Mouse (Mus musculus): ENCODE results near the gene Gm17631. TPM values are rescaled to one million over a fixed set of nuclear protein-coding genes. Genes with fewer than 3 reads are reported as not detected.

The Gm17631 gene
- polyA plus RNA-seq (2015; fragmentation: Nextera tagmentation; extraction: Ambion mirVana), result not detected in 2 replicates

DNA sequence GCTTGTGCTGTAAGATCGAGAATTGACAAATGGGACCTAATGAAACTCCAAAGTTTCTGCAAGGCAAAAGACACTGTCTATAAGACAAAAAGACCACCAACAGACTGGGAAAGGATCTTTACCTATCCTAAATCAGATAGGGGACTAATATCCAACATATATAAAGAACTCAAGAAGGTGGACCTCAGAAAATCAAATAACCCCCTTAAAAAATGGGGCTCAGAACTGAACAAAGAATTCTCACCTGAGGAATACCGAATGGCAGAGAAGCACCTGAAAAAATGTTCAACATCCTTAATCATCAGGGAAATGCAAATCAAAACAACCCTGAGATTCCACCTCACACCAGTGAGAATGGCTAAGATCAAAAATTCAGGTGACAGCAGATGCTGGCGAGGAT, at the start of gene Gm17631:
Gene Gm17631, plus strand, starts transcription at position 301 of the 400 bp plus-strand sequence.

DNA sequence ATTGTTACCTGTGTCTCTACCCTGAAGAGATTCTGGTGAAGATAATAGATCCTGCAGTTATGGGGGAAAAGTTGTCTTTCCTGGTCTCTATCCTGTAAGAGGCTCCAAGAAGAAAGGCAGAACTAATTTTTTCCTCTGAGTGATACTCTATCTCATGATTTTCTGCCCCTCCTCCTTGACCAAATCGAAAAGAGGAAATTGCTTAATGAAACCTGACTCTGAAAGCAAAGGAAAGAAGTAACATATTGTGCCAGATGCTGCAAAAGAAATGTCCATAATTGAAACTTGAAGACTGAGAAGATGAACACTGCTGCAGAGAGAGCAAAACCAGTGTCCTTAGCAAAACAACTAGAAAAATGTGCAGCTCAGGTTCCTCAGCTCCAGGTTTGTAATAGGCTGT, 14.1 kb downstream of the Gm17631 start, which contains the start of gene Klra17:
Gene Klra17, minus strand, starts transcription at position 124 of the 400 bp plus-strand sequence.

Other genes with a start within 250 kb of the Gm17631 start
- 3.0 and 6.1 TPM in 2 replicates for gene Klrk1, start 238.8 kb upstream of the Gm17631 start, polyA plus RNA-seq (2015; fragmentation: Nextera tagmentation; extraction: Ambion mirVana)
- gene Klrc3, start 219.3 kb upstream of the Gm17631 start, polyA plus RNA-seq (2015; fragmentation: Nextera tagmentation; extraction: Ambion mirVana), result not detected in 2 replicates
- gene Klrc2, start 202.0 kb upstream of the Gm17631 start, polyA plus RNA-seq (2015; fragmentation: Nextera tagmentation; extraction: Ambion mirVana), result 0.34 and 0.51 TPM in 2 replicates
- gene Klrc1, start 183.7 kb upstream of the Gm17631 start, polyA plus RNA-seq (2015; fragmentation: Nextera tagmentation; extraction: Ambion mirVana), result 1.9 and 3.3 TPM in 2 replicates
- gene Klri1, start 145.5 kb upstream of the Gm17631 start, polyA plus RNA-seq (2015; fragmentation: Nextera tagmentation; extraction: Ambion mirVana), result not detected in 2 replicates
- 0.19 and 0.39 TPM in 2 replicates for gene Klri2, start 122.2 kb upstream of the Gm17631 start, polyA plus RNA-seq (2015; fragmentation: Nextera tagmentation; extraction: Ambion mirVana)
- gene Gm156, start 78.4 kb upstream of the Gm17631 start, polyA plus RNA-seq (2015; fragmentation: Nextera tagmentation; extraction: Ambion mirVana), result 0.06 TPM in 1 of 2 replicates, not detected in the other
- gene Klra17, start 14.0 kb downstream of the Gm17631 start, polyA plus RNA-seq (2015; fragmentation: Nextera tagmentation; extraction: Ambion mirVana), result 1.9 and 3.4 TPM in 2 replicates
- 1.0 and 1.5 TPM in 2 replicates for gene Klra5, start 55.0 kb downstream of the Gm17631 start, polyA plus RNA-seq (2015; fragmentation: Nextera tagmentation; extraction: Ambion mirVana)
- gene Klra6, start 164.3 kb downstream of the Gm17631 start, polyA plus RNA-seq (2015; fragmentation: Nextera tagmentation; extraction: Ambion mirVana), result not detected in 2 replicates
- gene Klra4, start 204.6 kb downstream of the Gm17631 start, polyA plus RNA-seq (2015; fragmentation: Nextera tagmentation; extraction: Ambion mirVana), result not detected in 2 replicates

Data from spleen, postnatal 0 days (tissue).